Mouse (Mus musculus) CH12.LX (cell line): ENCODE results near the gene Grik5. TPM values are rescaled to one million over a fixed set of nuclear protein-coding genes. Genes with fewer than 3 reads are reported as not detected.

ENCODE experiments used
- DNase-seq: peaks from one replicate; pipeline ENCODE4 v3.0.0-alpha.2; 2013; ENCODE audit errors: extremely low read depth
- H3K27ac ChIP-seq: 2 replicates; pipeline ENCODE4 v1.5.1; 2012; ENCODE audit warnings: low read depth, mild to moderate bottlenecking, control low read depth, moderate library complexity; ENCODE audit not compliant: insufficient read depth
- H3K27me3 ChIP-seq: replicated peaks from 2 replicates; pipeline ENCODE3; 2012; ENCODE audit warnings: inconsistent platforms
- H3K36me3 ChIP-seq, 2 experiments: replicated peaks in 1 of 2; 2 replicates each; pipeline versions ENCODE3 to v1.6.1; 2012; ENCODE audit warnings: inconsistent platforms in 1 of 2, low read length in 1 of 2, mild to moderate bottlenecking in 1 of 2, mixed read lengths in 1 of 2, moderate library complexity in 1 of 2; ENCODE audit not compliant: control insufficient read depth in 1 of 2, insufficient read depth in 1 of 2
- H3K4me1 ChIP-seq, 2 experiments: 2 replicates each; pipeline ENCODE4 v1.6.1; 2012; ENCODE audit warnings: inconsistent platforms in 1 of 2, moderate library complexity in 1 of 2; ENCODE audit not compliant: insufficient read depth in 2 of 2, control insufficient read depth in 1 of 2
- H3K4me2 ChIP-seq: 2 replicates; pipeline ENCODE4 v1.6.1; 2012; ENCODE audit warnings: low read depth, mild to moderate bottlenecking, control low read depth; ENCODE audit not compliant: poor library complexity, insufficient read depth, severe bottlenecking
- H3K4me3 ChIP-seq, 3 experiments: fragments of 150-350 bp in 1 of 3; sonication (generic) in 1 of 3; replicated peaks in 1 of 3; 2 replicates each; pipeline versions ENCODE3 to v1.5.1; 2011 to 2012; ENCODE audit warnings: low read depth in 2 of 3, low read length in 2 of 3, mild to moderate bottlenecking in 2 of 3, moderate library complexity in 2 of 3, control low read depth in 1 of 3, improper control_type of control experiment in 1 of 3, inconsistent platforms in 1 of 3, mixed read lengths in 1 of 3; ENCODE audit not compliant: poor library complexity in 1 of 3
- H3K79me2 ChIP-seq: replicated peaks from 2 replicates; pipeline ENCODE4 v1.6.1; 2012; ENCODE audit warnings: mild to moderate bottlenecking, moderate library complexity; ENCODE audit not compliant: control insufficient read depth, poor library complexity, insufficient read depth, severe bottlenecking; ENCODE audit errors: extremely low read depth
- H3K9ac ChIP-seq: 2 replicates; pipeline ENCODE4 v1.6.1; 2012; ENCODE audit warnings: low read depth, mild to moderate bottlenecking, control low read depth, moderate library complexity; ENCODE audit not compliant: insufficient read depth
- H3K9me3 ChIP-seq: replicated peaks from 2 replicates; pipeline ENCODE3; 2012; ENCODE audit warnings: low read length, inconsistent platforms, mixed read lengths
- BHLHE40 ChIP-seq: IDR thresholded peaks from 2 replicates; pipeline ENCODE4 v1.6.1; 2011; ENCODE audit warnings: mild to moderate bottlenecking, low read depth, low read length, improper control_type of control experiment
- CHD2 ChIP-seq: IDR thresholded peaks from 2 replicates; pipeline ENCODE4 v1.6.1; 2011; ENCODE audit warnings: low read length, improper control_type of control experiment
- CTCF ChIP-seq, 2 experiments: IDR thresholded peaks in 1 of 2; conservative IDR thresholded peaks in 1 of 2; 2 replicates each; pipeline ENCODE4 v1.5.1; 2011 to 2012; ENCODE audit warnings: low read depth in 2 of 2, low read length in 2 of 2, improper control_type of control experiment in 1 of 2, inconsistent platforms in 1 of 2, mild to moderate bottlenecking in 1 of 2, moderate library complexity in 1 of 2
- E2F4 ChIP-seq: IDR thresholded peaks from 2 replicates; pipeline ENCODE4 v1.6.1; 2011; ENCODE audit warnings: low read depth, low read length, improper control_type of control experiment; ENCODE audit not compliant: insufficient replicate concordance
- ELF1 ChIP-seq: IDR thresholded peaks from 2 replicates; pipeline ENCODE4 v1.6.1; 2014; ENCODE audit warnings: low read depth, mild to moderate bottlenecking, inconsistent platforms, low read length, improper control_type of control experiment
- GABPA ChIP-seq: IDR thresholded peaks from 2 replicates; pipeline ENCODE4 v1.6.1; 2012; ENCODE audit warnings: low read depth, low read length, improper control_type of control experiment, inconsistent platforms; ENCODE audit not compliant: insufficient replicate concordance
- JUND ChIP-seq: conservative IDR thresholded peaks from 2 replicates; pipeline ENCODE4 v1.6.1; 2011; ENCODE audit warnings: low read depth, low read length, improper control_type of control experiment
- KAT2A ChIP-seq: IDR thresholded peaks from 2 replicates; pipeline ENCODE4 v1.6.1; 2012; ENCODE audit warnings: low read length, improper control_type of control experiment, inconsistent platforms; ENCODE audit not compliant: insufficient replicate concordance
- MAFK ChIP-seq: IDR thresholded peaks from 2 replicates; pipeline ENCODE4 v1.6.1; 2011; ENCODE audit warnings: low read length, improper control_type of control experiment; ENCODE audit not compliant: insufficient replicate concordance
- MAX ChIP-seq: IDR thresholded peaks from 2 replicates; pipeline ENCODE4 v1.6.1; 2011; ENCODE audit warnings: low read length, improper control_type of control experiment
- MAZ ChIP-seq: IDR thresholded peaks from 2 replicates; pipeline ENCODE4 v1.6.1; 2012; ENCODE audit warnings: low read depth, mild to moderate bottlenecking, inconsistent platforms, low read length, improper control_type of control experiment, moderate library complexity
- MEF2A ChIP-seq: IDR thresholded peaks from 2 replicates; pipeline ENCODE4 v1.6.1; 2014; ENCODE audit warnings: low read depth, mild to moderate bottlenecking, inconsistent platforms, low read length, improper control_type of control experiment, borderline replicate concordance
- MXI1 ChIP-seq: IDR thresholded peaks from 2 replicates; pipeline ENCODE4 v1.6.1; 2011; ENCODE audit warnings: mild to moderate bottlenecking, low read depth, low read length, improper control_type of control experiment
- NELFE ChIP-seq: IDR thresholded peaks from 2 replicates; pipeline ENCODE4 v1.6.1; 2011; ENCODE audit warnings: low read depth, low read length, improper control_type of control experiment
- PAX5 ChIP-seq: IDR thresholded peaks from 2 replicates; pipeline ENCODE4 v1.6.1; 2012; ENCODE audit warnings: low read length, inconsistent platforms, mixed read lengths
- POLR2A ChIP-seq: IDR thresholded peaks from 2 replicates; pipeline ENCODE4 v1.6.1; 2011; ENCODE audit warnings: low read depth, mild to moderate bottlenecking, improper control_type of control experiment, low read length
- RAD21 ChIP-seq: IDR thresholded peaks from 2 replicates; pipeline ENCODE4 v1.6.1; 2011; ENCODE audit warnings: low read depth, mild to moderate bottlenecking, low read length, improper control_type of control experiment, moderate library complexity
- RCOR1 ChIP-seq: conservative IDR thresholded peaks from 2 replicates; pipeline ENCODE4 v1.6.1; 2012; ENCODE audit warnings: low read depth, mild to moderate bottlenecking, inconsistent platforms, low read length, improper control_type of control experiment
- SIN3A ChIP-seq: IDR thresholded peaks from 2 replicates; pipeline ENCODE4 v1.6.1; 2012; ENCODE audit warnings: low read length, improper control_type of control experiment, inconsistent platforms
- SMC3 ChIP-seq: IDR thresholded peaks from 2 replicates; pipeline ENCODE4 v1.6.1; 2011; ENCODE audit warnings: low read depth, low read length, improper control_type of control experiment
- TCF12 ChIP-seq: IDR thresholded peaks from 2 replicates; pipeline ENCODE4 v1.6.1; 2014; ENCODE audit warnings: low read depth, mild to moderate bottlenecking, inconsistent platforms, low read length, improper control_type of control experiment
- UBTF ChIP-seq: IDR thresholded peaks from 2 replicates; pipeline ENCODE4 v1.6.1; 2012; ENCODE audit warnings: low read depth, mild to moderate bottlenecking, inconsistent platforms, low read length, improper control_type of control experiment, moderate library complexity
- USF2 ChIP-seq: conservative IDR thresholded peaks from 2 replicates; pipeline ENCODE4 v1.6.1; 2011; ENCODE audit warnings: low read depth, low read length, improper control_type of control experiment
- ZC3H11A ChIP-seq: IDR thresholded peaks from 2 replicates; pipeline ENCODE4 v1.6.1; 2012; ENCODE audit warnings: low read depth, mild to moderate bottlenecking, inconsistent platforms, low read length, improper control_type of control experiment
- ZNF384 ChIP-seq: IDR thresholded peaks from 2 replicates; pipeline ENCODE4 v1.6.1; 2012; ENCODE audit warnings: low read depth, low read length, improper control_type of control experiment, inconsistent platforms
- dilution Hi-C: fragments of 300-500 bp; cut with MboI; formaldehyde crosslinking; loops from 2 replicates; pipeline ENCODE4 v1.14.3; 2020; ENCODE audit warnings: low sequenced_read_pairs; ENCODE audit not compliant: extremely low pct_unique_long_range_greater_than_20kb, extremely low pct_ligation_motif_present
- in situ Hi-C: fragments of 300-500 bp; cut with MboI; formaldehyde crosslinking; loops from 3 replicates; pipeline ENCODE4 v1.14.3; 2019; ENCODE audit warnings: low sequenced_read_pairs, low pct_ligation_motif_present, low pct_unique_long_range_greater_than_20kb, mixed read lengths
- polyA plus RNA-seq: library from polyadenylated mRNA; unstranded; fragments of >175 nt; gene quantifications from 2 replicates; pipeline ENCODE4 v1.2.1, GENCODE M21; 2012; ENCODE audit warnings: low read depth; ENCODE audit not compliant: insufficient read length
- total RNA-seq, 2 experiments: library from RNA; depleted of rRNA; stranded (reverse); fragments of 300-350 nt in 1 of 2; fragments of >200 nt in 1 of 2; gene quantifications; 2 replicates each; pipeline ENCODE4 v1.2.3; 2012 to 2014

Grik5 gene
- total and polyA plus RNA-seq, 3 experiments, result 1.0 to 2.1 (median 1.5) TPM

DNA sequence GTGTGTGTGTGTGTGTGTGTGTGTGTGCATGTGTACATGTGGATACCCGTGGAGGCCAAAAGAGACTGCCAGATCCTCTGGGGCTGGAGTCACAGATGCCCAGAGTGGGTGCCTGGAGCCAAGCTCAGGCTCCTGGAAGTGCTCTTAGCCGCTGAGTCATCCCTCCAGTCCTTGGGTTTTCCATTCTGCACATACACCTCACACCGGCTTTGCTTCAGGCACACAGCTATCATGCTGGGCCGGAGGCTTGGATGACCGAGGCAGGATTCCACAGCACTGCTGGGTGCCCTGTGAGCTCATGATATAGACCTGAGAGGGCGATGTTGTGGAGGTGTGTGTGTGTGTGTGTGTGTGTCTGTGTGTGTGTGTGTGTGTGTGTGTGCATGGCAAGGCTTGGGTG is 103.7 kb downstream of the Grik5 start:
- no peak overlapping the region for H3K4me3 ChIP-seq
- dilution Hi-C loops, result no loop called here

GRCm38 (mm10) chr7:24967966-24968365 is 104.2 kb downstream of the Grik5 start:
- Histone ChIP-seq H3K4me3 (no peak overlapping the region), H3K27me3 (no peaks in the 10 kb centered on the region), H3K9ac (no peak overlapping the region), H3K9me3 (no peaks in the 10 kb centered on the region), H3K4me2 (no peak overlapping the region), H3K27ac (no peak overlapping the region), H3K79me2 (no peaks in the 10 kb centered on the region), H3K36me3 (peaks cover 0 to 17% of the 10 kb centered on the region in 2 experiments), H3K4me1 (peaks cover 2 to 26% of the 10 kb centered on the region in 2 experiments; a peak in 2 of 4 replicates)
- DNase-seq, result no peak
- TF ChIP-seq CHD2, result no peak
- TF ChIP-seq KAT2A, result no peak
- no peak for TF ChIP-seq ZNF384
- no peak for TF ChIP-seq SIN3A
- TF ChIP-seq ZC3H11A, result no peak
- TF ChIP-seq PAX5, result no peak
- no peak for TF ChIP-seq RAD21
- TF ChIP-seq SMC3, result no peak
- TF ChIP-seq UBTF, result no peak
- TF ChIP-seq CTCF (conservative IDR thresholded peaks at IDR 0.05 in 1 of 2, IDR thresholded peaks at IDR 0.05 in 1 of 2; ENCODE audit: low read depth in 2 of 2, low read length in 2 of 2), result no peak
- no peak for TF ChIP-seq TCF12
- TF ChIP-seq MAX, result no peak
- no peak for TF ChIP-seq POLR2A
- TF ChIP-seq E2F4, result no peak
- no peak for TF ChIP-seq NELFE
- in situ Hi-C loops (no loop called here), dilution Hi-C loops (no loop called here)

More for the DNA sequence above, 103.7 kb downstream of the Grik5 start:
- TF ChIP-seq PAX5, result no peak
- no peak for TF ChIP-seq MEF2A
- TF ChIP-seq SIN3A, result no peak
- no peak for TF ChIP-seq MAZ
- TF ChIP-seq ZNF384, result no peak
- no peak for TF ChIP-seq GABPA
- no peak for TF ChIP-seq RCOR1
- no peak for TF ChIP-seq POLR2A
- no peak for TF ChIP-seq MXI1
- no peak for TF ChIP-seq JUND
- TF ChIP-seq USF2, result no peak
- no peak for TF ChIP-seq SMC3
- TF ChIP-seq MAFK, result no peak
- TF ChIP-seq BHLHE40, result no peak
- no peak for TF ChIP-seq E2F4
- no peak for TF ChIP-seq ELF1
- DNase-seq, result no peak
- no peak overlapping the region for H3K27ac ChIP-seq
- no peaks in the 10 kb centered on the region for H3K9me3 ChIP-seq
- no peak overlapping the region for H3K9ac ChIP-seq
- peaks cover 4% of the 10 kb centered on the region for H3K27me3 ChIP-seq
- peaks cover 2 to 31% of the 10 kb centered on the region in 2 experiments; a peak in 2 of 4 replicates for H3K4me1 ChIP-seq
- H3K4me2 ChIP-seq, result no peak overlapping the region
- peaks cover 0 to 17% of the 10 kb centered on the region in 2 experiments for H3K36me3 ChIP-seq
- no peaks in the 10 kb centered on the region for H3K79me2 ChIP-seq
- in situ Hi-C loops, result no loop called here
